Mouse (Mus musculus) gonadal fat pad, adult 2 months (tissue): Measurements from ENCODE around the gene Olfr262. TPM values are rescaled to one million over a fixed set of nuclear protein-coding genes. Genes with fewer than 3 reads are reported as not detected.
"Not testable (repeated sequence)": the region's sequence is repeated elsewhere in the genome, so short reads cannot be mapped to it uniquely, and the experiment has no call there.

Experiments
- DNase-seq: peaks from one replicate; pipeline ENCODE4 v3.0.0-alpha.2; 2012; ENCODE audit warnings: low read depth
- polyA plus RNA-seq: library from polyadenylated mRNA; depleted of rRNA; stranded (reverse); fragments of >200 nt; gene quantifications from 2 replicates; pipeline ENCODE4 v1.2.3, GENCODE M21; 2012; rRNA removed

The Olfr262 gene
- polyA plus RNA-seq, result not detected in 2 replicates

DNA sequence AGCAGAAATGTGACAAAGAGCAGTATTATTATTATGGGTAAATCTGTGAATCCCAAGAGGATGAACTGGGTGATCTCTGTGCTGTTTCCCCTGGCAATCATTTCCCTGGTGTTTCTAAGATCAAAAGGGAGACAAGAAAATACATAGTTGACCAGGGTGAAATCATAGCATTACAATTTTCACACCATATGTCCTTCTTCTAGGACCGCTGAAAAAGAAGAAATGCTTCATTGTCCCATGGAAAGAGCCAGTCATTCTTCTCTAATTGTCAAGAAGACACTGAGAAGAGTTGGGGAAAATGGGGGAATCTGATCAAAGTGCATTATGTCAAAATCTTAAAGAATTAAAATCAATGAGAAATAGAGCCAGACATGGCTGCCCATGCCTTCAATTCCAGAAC, at the start of gene Olfr262:
TSS of gene Olfr262 (minus strand) at position 101 of the 400 bp plus-strand sequence.
- no peak for DNase-seq

DNA sequence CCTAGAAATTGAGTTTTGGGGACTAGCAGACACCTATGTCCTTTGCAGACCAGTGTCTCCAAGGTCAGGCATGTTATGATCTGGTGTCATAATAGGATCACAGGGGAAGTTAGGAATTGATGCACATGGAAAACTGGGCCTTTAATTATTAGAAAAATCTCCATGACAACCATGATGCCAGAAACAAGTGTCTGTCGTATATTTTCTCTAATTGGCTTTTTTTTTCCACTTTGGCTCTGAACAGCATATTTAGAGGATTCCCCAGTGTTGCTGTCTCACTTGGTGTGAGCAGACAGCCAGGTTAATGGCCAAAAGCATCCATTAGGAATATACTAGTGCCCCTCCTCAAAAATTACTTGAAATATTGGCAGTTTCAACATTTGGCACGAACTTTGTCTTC, 38.1 kb upstream of the Olfr262 start, which contains the start of gene Olfr1434:
TSS of gene Olfr1434 (plus strand) at position 301 of the 400 bp plus-strand sequence.
- no peak for DNase-seq

DNA sequence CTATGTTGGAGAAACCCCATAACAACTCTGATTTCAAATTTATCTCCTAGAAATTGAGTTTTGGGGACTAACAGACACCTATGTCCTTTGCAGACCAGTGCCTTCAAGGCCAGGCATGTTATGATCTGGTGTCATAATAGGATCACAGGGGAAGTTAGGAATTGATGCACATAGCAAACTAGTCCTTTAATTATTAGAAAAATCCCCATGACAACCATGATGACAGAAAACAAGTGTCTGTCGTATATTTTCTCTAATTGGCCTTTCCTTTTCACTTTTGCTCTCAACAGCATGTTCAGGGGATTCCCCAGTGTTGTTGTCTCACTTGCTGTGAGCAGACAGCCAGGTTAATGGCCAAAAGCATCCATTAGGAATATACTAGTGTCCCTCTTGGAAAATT, 19.3 kb upstream of the Olfr262 start, which contains the start of gene Olfr235:
TSS of gene Olfr235 (plus strand) at position 301 of the 400 bp plus-strand sequence.
- no peak for DNase-seq

GRCm38 (mm10) chr19:12232496-12232895, 9.0 kb downstream of the Olfr262 start, which contains the start of gene Olfr1432:
Gene Olfr1432, minus strand, starts transcription at chr19:12232596.
- DNase-seq, result not testable (repeated sequence)

GRCm38 (mm10) chr19:12200334-12200733, 41.1 kb downstream of the Olfr262 start, which contains the start of gene Olfr1431:
Gene Olfr1431, plus strand, starts transcription at chr19:12200634.
- no peak for DNase-seq

- not testable (repeated sequence) for DNase-seq
Observed at GRCm38 (mm10) chr19:12199076-12199475, 42.4 kb downstream of the Olfr262 start.

Other genes starting within 250 kb of the Olfr262 start
- gene Olfr1423, start 200.3 kb downstream of the Olfr262 start, polyA plus RNA-seq, result not detected in 2 replicates
- gene Olfr1424, start 179.0 kb downstream of the Olfr262 start, polyA plus RNA-seq, result not detected in 2 replicates
- not detected in 2 replicates for gene Olfr1425, start 163.9 kb downstream of the Olfr262 start, polyA plus RNA-seq
- not detected in 2 replicates for gene Olfr1426, start 149.6 kb downstream of the Olfr262 start, polyA plus RNA-seq
- gene Olfr1427, start 138.3 kb downstream of the Olfr262 start, polyA plus RNA-seq, result not detected in 2 replicates
- gene Olfr1428, start 125.8 kb downstream of the Olfr262 start, polyA plus RNA-seq, result not detected in 2 replicates
- gene Olfr76, start 118.5 kb downstream of the Olfr262 start, polyA plus RNA-seq, result not detected in 2 replicates
- not detected in 2 replicates for gene Olfr1555-ps1, start 71.5 kb downstream of the Olfr262 start, polyA plus RNA-seq
- gene Olfr1431, start 41.0 kb downstream of the Olfr262 start, polyA plus RNA-seq, result not detected in 2 replicates
- not detected in 2 replicates for gene Olfr1432, start 9.1 kb downstream of the Olfr262 start, polyA plus RNA-seq
- not detected in 2 replicates for gene Olfr235, start 19.4 kb upstream of the Olfr262 start, polyA plus RNA-seq
- not detected in 2 replicates for gene Olfr1434, start 38.2 kb upstream of the Olfr262 start, polyA plus RNA-seq
- gene Olfr1436, start 57.5 kb upstream of the Olfr262 start, polyA plus RNA-seq, result not detected in 2 replicates
- gene Olfr1437, start 83.4 kb upstream of the Olfr262 start, polyA plus RNA-seq, result not detected in 2 replicates
- not detected in 2 replicates for gene Olfr1438-ps1, start 94.3 kb upstream of the Olfr262 start, polyA plus RNA-seq
- not detected in 2 replicates for gene Olfr1440, start 145.6 kb upstream of the Olfr262 start, polyA plus RNA-seq
- gene Olfr1441, start 175.8 kb upstream of the Olfr262 start, polyA plus RNA-seq, result not detected in 2 replicates
- gene Pfpl, start 186.2 kb upstream of the Olfr262 start, polyA plus RNA-seq, result not detected in 2 replicates
- 8.0 and 10.0 TPM in 2 replicates for gene Mpeg1, start 219.1 kb upstream of the Olfr262 start, polyA plus RNA-seq